Mouse (Mus musculus) activated CD4-positive, CD25-positive, alpha-beta regulatory T cell, adult 4 months (primary cell): ENCODE measurements around the gene Gm10147. TPM values are rescaled to one million over a fixed set of nuclear protein-coding genes. Genes with fewer than 3 reads are reported as not detected.
"Not testable (repeated sequence)": the region's sequence is repeated elsewhere in the genome, so short reads cannot be mapped to it uniquely, and the experiment has no call there.

Experiments
- ATAC-seq: one replicate; pipeline ENCODE4 v1.8.0; 2017
- polyA plus RNA-seq, 2 experiments: library from polyadenylated mRNA; unstranded; fragments of 100-300 nt; shearing (Covaris generic); gene quantifications; one replicate each; pipeline ENCODE4 v1.2.1; 2017

Gene Gm10147
- polyA plus RNA-seq: not detected

GRCm38 (mm10) chrX:28607742-28608141 lies at the start of gene Gm10147:
TSS of gene Gm10147 (minus strand) at chrX:28607842.
- ATAC-seq: not testable (repeated sequence)
